Mouse (Mus musculus): Measurements from ENCODE around the gene Mbnl1.
A peak's percentile ranks its signal among the peaks of the same experiment; 100 is the strongest.

- TF ChIP-seq CTCF (IDR thresholded peaks at IDR 0.05) (no peak), EP300 (IDR thresholded peaks at IDR 0.05) (peak; percentile 56; the same call in 1 of the 2 replicates)
Measured at GRCm38 (mm10) chr3:60501561-60502151, 29.0 kb downstream of the Mbnl1 start.
